Mouse (Mus musculus) forebrain, embryonic 11.5 days (tissue): ENCODE measurements around the gene Tmem239. TPM values are rescaled to one million over a fixed set of nuclear protein-coding genes. Genes with fewer than 3 reads are reported as not detected.

Experiments
- ATAC-seq: fragments of 200-750 bp; cut with Nextera tagmentation; replicated peaks from 2 replicates; pipeline ENCODE4 v1.8.0; 2017; ENCODE audit warnings: moderate TSS enrichment; ENCODE audit not compliant: low FRiP score
- DNase-seq: peaks from one replicate; pipeline ENCODE4 v3.0.0-alpha.2; 2017; ENCODE audit warnings: low spot score
- H3K27ac ChIP-seq: fragments of 300-500 bp; sonication (generic); 2 replicates; pipeline ENCODE4 v1.5.1; 2014; ENCODE audit warnings: low read depth, low read length
- H3K27me3 ChIP-seq: fragments of 300-500 bp; sonication (generic); 2 replicates; pipeline ENCODE4 v1.6.1; 2014; ENCODE audit warnings: mild to moderate bottlenecking, low read length, mixed read lengths; ENCODE audit not compliant: control insufficient read depth, insufficient read depth
- H3K36me3 ChIP-seq: fragments of 300-500 bp; sonication (generic); 2 replicates; pipeline ENCODE4 v1.6.1; 2014; ENCODE audit warnings: mild to moderate bottlenecking, low read length, moderate library complexity, mixed read lengths; ENCODE audit not compliant: control insufficient read depth, insufficient read depth
- H3K4me1 ChIP-seq: fragments of 300-500 bp; sonication (generic); replicated peaks from 2 replicates; pipeline ENCODE4 v1.6.1; 2014; ENCODE audit warnings: low read length, mixed read lengths; ENCODE audit not compliant: control insufficient read depth, insufficient read depth
- H3K4me2 ChIP-seq: fragments of 300-500 bp; sonication (generic); 2 replicates; pipeline ENCODE4 v1.6.1; 2014; ENCODE audit warnings: low read depth, mild to moderate bottlenecking, low read length, moderate library complexity, mixed read lengths; ENCODE audit not compliant: severe bottlenecking
- H3K4me3 ChIP-seq: fragments of 300-500 bp; sonication (generic); 2 replicates; pipeline ENCODE4 v1.5.1; 2014; ENCODE audit warnings: low read depth, low read length
- H3K9ac ChIP-seq: fragments of 300-500 bp; sonication (generic); 2 replicates; pipeline ENCODE4 v1.6.1; 2014; ENCODE audit warnings: low read length
- H3K9me3 ChIP-seq: fragments of 300-500 bp; sonication (generic); 2 replicates; pipeline ENCODE4 v1.6.1; 2016; ENCODE audit warnings: low read length, mixed read lengths; ENCODE audit not compliant: control insufficient read depth
- WGBS: fragments of 180-500 bp; shearing (Covaris S2); extraction: QIAGEN DNeasy Blood & Tissue Kit; methylation state at CpG from one replicate; pipeline ENCODE4 v1.1.7; 2014; 5-methylcytosine and 5-hydroxymethylcytosine counted together
- polyA plus RNA-seq: library from polyadenylated mRNA; unstranded; fragments of >200 nt; fragmentation: Nextera tagmentation; extraction: Ambion mirVana; gene quantifications from 2 replicates; pipeline ENCODE4 v1.2.1, GENCODE M21; 2014

Tmem239 gene
- polyA plus RNA-seq, 1 experiment from 2014 or later, result not detected

- DNase-seq (no peak), ATAC-seq (no peak)
- Histone ChIP-seq H3K9ac (peak overlapping the region; percentile 75), H3K36me3 (no peaks in the 10 kb centered on the region; the same call in 1 of the 2 replicates), H3K4me2 (peak overlapping the region; percentile 93), H3K27ac (no peak overlapping the region), H3K9me3 (no peaks in the 10 kb centered on the region), H3K4me3 (peak overlapping the region; percentile 52), H3K27me3 (no peaks in the 10 kb centered on the region), H3K4me1 (peaks cover 8% of the 10 kb centered on the region)
- 15% methylated on average over 14 of the region's 14 CpGs for WGBS
Measured at GRCm38 (mm10) chr2:130398091-130398490, 8.2 kb upstream of the Tmem239 start.

- Histone ChIP-seq H3K9ac (no peak overlapping the region), H3K27me3 (no peaks in the 10 kb centered on the region), H3K4me1 (peaks cover 8% of the 10 kb centered on the region), H3K4me2 (no peak overlapping the region), H3K4me3 (no peak overlapping the region), H3K36me3 (no peaks in the 10 kb centered on the region), H3K9me3 (no peaks in the 10 kb centered on the region), H3K27ac (no peak overlapping the region)
- ATAC-seq (no peak), DNase-seq (no peak)
- 98% methylated on average over 1 of the region's 1 CpGs for WGBS
Measured at GRCm38 (mm10) chr2:130400046-130400445, 6.2 kb upstream of the Tmem239 start.

DNA sequence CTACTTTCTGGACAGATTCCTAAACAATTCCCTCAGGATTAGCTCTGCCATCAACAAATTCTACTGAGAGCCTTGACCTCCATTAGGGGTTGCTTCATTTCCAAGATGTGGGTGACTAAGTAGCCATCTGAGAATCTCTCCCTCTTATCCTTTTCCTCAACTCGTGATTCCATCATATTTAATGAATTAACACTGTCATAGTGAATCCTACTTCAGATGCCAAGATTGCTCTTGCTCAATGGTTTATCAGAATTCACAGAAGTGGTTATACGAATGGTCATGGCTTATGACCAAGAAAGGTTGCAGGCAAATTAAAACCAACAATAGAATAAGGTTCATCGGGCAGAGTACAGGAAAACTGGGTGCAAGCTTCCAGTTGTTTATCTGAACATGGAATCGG is 4.4 kb upstream of the Tmem239 start:
- Histone ChIP-seq H3K4me1 (peaks cover 3% of the 10 kb centered on the region), H3K9me3 (no peaks in the 10 kb centered on the region), H3K4me3 (no peak overlapping the region), H3K9ac (no peak overlapping the region), H3K27me3 (no peaks in the 10 kb centered on the region), H3K4me2 (no peak overlapping the region), H3K36me3 (no peaks in the 10 kb centered on the region), H3K27ac (no peak overlapping the region)
- DNase-seq (no peak), ATAC-seq (no peak)
- 86% methylated on average over 4 of the region's 4 CpGs for WGBS

DNA sequence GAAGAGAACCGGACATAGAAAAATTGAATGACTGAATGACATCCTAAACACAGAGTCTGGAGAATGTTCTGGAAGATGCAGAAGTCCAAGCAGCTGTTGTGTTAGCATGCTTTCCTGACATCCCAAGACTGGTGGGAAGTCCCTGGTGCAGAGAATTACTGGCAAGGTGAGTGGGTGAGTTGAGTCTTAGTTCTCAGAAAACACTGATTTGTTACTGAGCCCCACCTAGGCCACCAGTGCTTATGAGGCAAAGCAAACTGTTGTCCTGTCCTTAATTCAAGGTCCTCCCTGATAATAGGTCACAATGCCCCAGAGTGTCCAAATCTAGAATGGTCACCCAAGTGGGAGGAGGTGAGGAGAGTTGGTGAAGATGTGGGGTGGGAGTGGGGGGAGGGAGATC is 1.3 kb upstream of the Tmem239 start, which contains the start of the genes Gm28372 and 1700020A23Rik:
Gm28372 (plus strand) TSS at position 301 of the 400 bp plus-strand sequence.
1700020A23Rik (plus strand) TSS at position 321 of the 400 bp plus-strand sequence.
- ATAC-seq (no peak), DNase-seq (no peak)
- Histone ChIP-seq H3K27me3 (no peaks in the 10 kb centered on the region), H3K36me3 (no peaks in the 10 kb centered on the region), H3K4me3 (no peak within 1 kb of the TSS), H3K4me2 (no peak within 1 kb of the TSS), H3K4me1 (no peaks in the 10 kb centered on the region), H3K9me3 (no peaks in the 10 kb centered on the region), H3K27ac (no peak within 1 kb of the TSS), H3K9ac (no peak within 1 kb of the TSS)
- WGBS, result 92% methylated on average over 1 of the region's 1 CpGs

- WGBS, result 12% methylated on average over 6 of the region's 6 CpGs
- ATAC-seq, result no peak
- no peak overlapping the region for H3K9ac ChIP-seq
Measured at GRCm38 (mm10) chr2:130408194-130408593, 1.9 kb downstream of the Tmem239 start.

DNA sequence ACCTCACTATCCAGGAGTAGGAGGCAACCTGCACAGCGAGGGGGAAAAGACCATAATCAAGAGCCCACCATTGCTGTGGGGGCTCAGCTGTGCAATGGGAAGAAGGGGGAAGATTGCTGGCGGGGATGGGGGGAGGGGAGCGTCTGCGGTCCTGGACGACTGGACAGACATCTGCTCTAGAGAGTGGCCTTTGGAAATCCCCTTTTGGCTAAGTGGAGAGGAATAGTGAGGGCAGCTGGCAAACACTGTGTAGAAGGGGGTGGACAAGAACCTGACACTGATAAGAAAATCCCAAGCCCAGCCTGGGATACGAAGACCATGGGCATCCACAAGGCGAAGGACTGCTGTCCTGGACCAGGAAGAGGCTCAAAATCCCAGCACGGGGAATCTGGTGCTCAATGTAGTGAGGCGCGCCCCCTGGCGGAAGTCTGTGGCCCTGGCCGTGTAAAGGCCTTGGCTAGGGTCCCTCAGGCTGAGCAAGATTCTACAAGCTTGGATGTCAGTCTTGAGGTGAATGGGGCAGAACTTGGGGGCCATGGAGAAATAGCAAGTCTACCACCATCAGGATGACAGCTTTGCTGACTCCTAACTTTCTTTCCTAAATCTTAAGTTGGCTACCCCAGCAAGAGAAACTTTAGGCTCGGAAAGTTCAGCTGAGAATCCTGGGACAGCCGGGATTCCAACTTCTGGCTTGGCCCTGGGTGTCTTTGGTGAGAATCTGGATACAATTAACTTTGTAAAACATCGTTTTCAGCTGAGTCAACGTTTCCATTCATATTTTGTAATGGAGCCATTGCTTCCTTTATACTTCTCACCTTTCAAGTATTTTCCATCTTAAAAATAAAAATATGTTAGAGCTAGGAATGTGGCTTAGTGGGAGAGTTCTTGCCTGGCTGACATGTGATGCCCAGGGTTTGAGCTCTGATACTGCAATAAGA is 5.5 kb downstream of the Tmem239 start:
- Histone ChIP-seq H3K9me3 (no peaks in the 10 kb centered on the region), H3K27me3 (no peaks in the 10 kb centered on the region), H3K36me3 (no peaks in the 10 kb centered on the region), H3K27ac (no peak overlapping the region), H3K9ac (no peak overlapping the region), H3K4me1 (no peaks in the 10 kb centered on the region), H3K4me2 (no peak overlapping the region), H3K4me3 (no peak overlapping the region)
- 38% methylated on average over 16 of the region's 16 CpGs for WGBS
- peak; percentile 83 for ATAC-seq
- peak; percentile 93 for DNase-seq

More at GRCm38 (mm10) chr2:130408194-130408593, 1.9 kb downstream of the Tmem239 start:
- Histone ChIP-seq H3K9me3 (no peaks in the 10 kb centered on the region), H3K36me3 (no peaks in the 10 kb centered on the region), H3K27ac (no peak overlapping the region), H3K27me3 (no peaks in the 10 kb centered on the region), H3K4me3 (no peak overlapping the region), H3K4me1 (no peaks in the 10 kb centered on the region), H3K4me2 (no peak overlapping the region)
- DNase-seq, result peak; percentile 67

GRCm38 (mm10) chr2:130412775-130413174 is 6.5 kb downstream of the Tmem239 start:
- no peak overlapping the region for H3K4me2 ChIP-seq
- no peak overlapping the region for H3K27ac ChIP-seq
- DNase-seq (no peak), ATAC-seq (no peak)
- H3K9ac ChIP-seq, result no peak overlapping the region
- 88% methylated on average over 3 of the region's 3 CpGs for WGBS
- H3K27me3 ChIP-seq, result no peaks in the 10 kb centered on the region
- H3K4me1 ChIP-seq, result no peaks in the 10 kb centered on the region
- no peaks in the 10 kb centered on the region for H3K36me3 ChIP-seq
- no peak overlapping the region for H3K4me3 ChIP-seq
- H3K9me3 ChIP-seq, result no peaks in the 10 kb centered on the region

GRCm38 (mm10) chr2:130414094-130414856 is 8.0 kb downstream of the Tmem239 start:
- WGBS, result 72% methylated on average over 6 of the region's 6 CpGs
- Histone ChIP-seq H3K36me3 (no peaks in the 10 kb centered on the region), H3K27me3 (no peaks in the 10 kb centered on the region), H3K9ac (no peak overlapping the region), H3K4me1 (no peaks in the 10 kb centered on the region), H3K4me3 (no peak overlapping the region), H3K4me2 (no peak overlapping the region), H3K9me3 (no peaks in the 10 kb centered on the region), H3K27ac (no peak overlapping the region)
- ATAC-seq (no peak), DNase-seq (no peak)
